Mouse (Mus musculus) embryonic facial prominence, embryonic 15.5 days (tissue): Measurements from ENCODE around the gene Plod1. TPM values are rescaled to one million over a fixed set of nuclear protein-coding genes. Genes with fewer than 3 reads are reported as not detected.
A peak's percentile ranks its signal among the peaks of the same experiment; 100 is the strongest.

Experiments
- ATAC-seq: fragments of 200-750 bp; cut with Nextera tagmentation; 2 replicates; pipeline ENCODE4 v1.8.0; 2017; ENCODE audit warnings: low read depth, moderate TSS enrichment; ENCODE audit not compliant: insufficient number of reproducible peaks, low FRiP score, low TSS enrichment
- H3K27ac ChIP-seq: fragments of 300-500 bp; sonication (generic); replicated peaks from 2 replicates; pipeline ENCODE4 v1.5.1; 2015; ENCODE audit warnings: mild to moderate bottlenecking, inconsistent platforms
- H3K27me3 ChIP-seq: fragments of 300-500 bp; sonication (generic); 2 replicates; pipeline ENCODE4 v1.6.1; 2015; ENCODE audit warnings: inconsistent platforms
- H3K36me3 ChIP-seq: fragments of 300-500 bp; sonication (generic); 2 replicates; pipeline ENCODE4 v1.6.1; 2015; ENCODE audit warnings: mild to moderate bottlenecking, inconsistent platforms
- H3K4me1 ChIP-seq: fragments of 300-500 bp; sonication (generic); 2 replicates; pipeline ENCODE4 v1.6.1; 2015; ENCODE audit warnings: inconsistent platforms
- H3K4me2 ChIP-seq: fragments of 300-500 bp; sonication (generic); replicated peaks from 2 replicates; pipeline ENCODE4 v1.6.1; 2015; ENCODE audit warnings: mild to moderate bottlenecking, inconsistent platforms
- H3K4me3 ChIP-seq: fragments of 300-500 bp; sonication (generic); replicated peaks from 2 replicates; pipeline ENCODE4 v1.5.1; 2015; ENCODE audit warnings: mild to moderate bottlenecking, inconsistent platforms
- H3K9ac ChIP-seq: fragments of 300-500 bp; sonication (generic); 2 replicates; pipeline ENCODE4 v1.6.1; 2015; ENCODE audit warnings: inconsistent platforms
- H3K9me3 ChIP-seq: fragments of 300-500 bp; sonication (generic); replicated peaks from 2 replicates; pipeline ENCODE4 v1.6.1; 2016; ENCODE audit warnings: inconsistent platforms
- WGBS: fragments of 180-500 bp; shearing (Covaris S2); methylation state at CpG from one replicate; pipeline ENCODE4 v1.1.7; 2015; 5-methylcytosine and 5-hydroxymethylcytosine counted together
- polyA plus RNA-seq: library from polyadenylated mRNA; unstranded; fragments of >200 nt; fragmentation: Nextera tagmentation; extraction: Ambion mirVana; gene quantifications from 2 replicates; pipeline ENCODE4 v1.2.1, GENCODE M21; 2015

The Plod1 gene
- polyA plus RNA-seq, 1 experiment from 2014 or later: 93.3 TPM

DNA sequence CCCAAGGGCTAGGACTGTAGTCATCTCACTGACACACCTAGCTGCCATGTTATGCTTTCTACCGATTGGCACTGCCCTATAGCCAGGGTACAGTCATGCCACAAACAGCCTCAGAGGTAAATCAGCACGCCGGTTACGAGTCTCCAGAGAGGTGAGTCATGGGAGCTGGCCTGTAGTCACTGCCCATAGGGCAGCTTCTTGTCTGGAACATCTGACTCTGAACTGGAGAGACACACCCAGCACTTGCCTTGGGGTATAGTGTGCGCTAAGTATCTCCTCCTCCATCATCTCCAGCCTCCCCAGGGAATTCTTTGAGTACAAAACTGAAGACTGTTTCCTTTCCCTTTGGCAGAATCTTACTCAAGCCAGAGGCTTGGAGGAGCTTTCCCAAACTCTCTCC is 30.3 kb downstream of the Plod1 start:
- ATAC-seq: no peak
- WGBS: 58% methylated on average over 5 of the region's 5 CpGs
- H3K4me2 ChIP-seq: no peak overlapping the region

DNA sequence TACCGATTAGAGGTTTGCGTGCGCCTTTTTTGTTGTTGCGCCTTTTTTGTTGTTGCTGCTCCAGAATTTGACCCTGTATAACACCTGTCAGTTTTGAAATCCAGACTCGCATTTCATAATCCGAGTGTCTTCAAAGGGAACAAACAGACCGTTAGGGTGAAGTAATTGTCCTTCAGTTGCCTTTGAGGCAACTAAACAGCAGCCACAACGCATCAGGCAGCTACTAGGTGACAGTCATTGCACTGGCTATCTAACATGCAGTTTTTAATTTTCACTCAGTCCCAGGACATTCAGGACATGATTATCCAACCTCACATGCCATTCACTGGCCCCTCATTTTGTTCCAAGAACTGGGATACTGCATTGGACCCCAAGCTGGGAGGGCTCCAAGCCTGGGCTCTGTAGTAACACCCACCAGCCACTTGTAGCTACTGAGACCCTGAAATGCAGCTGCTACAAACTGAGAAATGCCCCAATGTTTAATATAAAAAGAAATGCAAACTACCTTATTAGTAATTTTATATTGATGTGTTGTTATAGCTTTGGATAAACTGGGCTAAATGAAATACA is 31.4 kb downstream of the Plod1 start:
- H3K4me1 ChIP-seq: peaks cover 14% of the 10 kb centered on the region
- ATAC-seq: 0 out of 2 replicates have a peak, but pooled peaks have one; percentile 12

More for the DNA sequence above, 30.3 kb downstream of the Plod1 start:
- no peak overlapping the region for H3K4me3 ChIP-seq
- no peaks in the 10 kb centered on the region for H3K27me3 ChIP-seq
- H3K36me3 ChIP-seq: peaks cover 34% of the 10 kb centered on the region
- H3K4me1 ChIP-seq: peaks cover 14% of the 10 kb centered on the region
- H3K9me3 ChIP-seq: no peaks in the 10 kb centered on the region
- no peak overlapping the region for H3K27ac ChIP-seq
- no peak overlapping the region for H3K9ac ChIP-seq

GRCm38 (mm10) chr4:147904313-147905089 is 32.1 kb downstream of the Plod1 start, which contains the start of gene Mfn2:
Mfn2 (minus strand) TSS chr4:147904704.
- peak within 1 kb of the TSS; percentile 62 for H3K4me2 ChIP-seq
- no peaks in the 10 kb centered on the region for H3K9me3 ChIP-seq
- H3K27me3 ChIP-seq: no peaks in the 10 kb centered on the region
- peaks cover 14% of the 10 kb centered on the region for H3K4me1 ChIP-seq
- H3K4me3 ChIP-seq: peak within 1 kb of the TSS; percentile 93
- H3K9ac ChIP-seq: peak within 1 kb of the TSS; percentile 84
- ATAC-seq: peak; percentile 87
- H3K36me3 ChIP-seq: peaks cover 33% of the 10 kb centered on the region
- H3K27ac ChIP-seq: peak within 1 kb of the TSS; percentile 90
- WGBS: under 1% methylated on average over 57 of the region's 59 CpGs

More for the DNA sequence above, 31.4 kb downstream of the Plod1 start:
- Histone ChIP-seq H3K27ac (no peak overlapping the region), H3K27me3 (no peaks in the 10 kb centered on the region), H3K4me3 (peak overlapping the region; percentile 93), H3K9ac (peak overlapping the region; percentile 84; the same call in 1 of the 2 replicates), H3K9me3 (no peaks in the 10 kb centered on the region), H3K36me3 (peaks cover 33% of the 10 kb centered on the region), H3K4me2 (peak overlapping the region; percentile 62)
- 2% methylated on average over 8 of the region's 8 CpGs for WGBS

- Histone ChIP-seq H3K4me2 (peak overlapping the region; percentile 56), H3K9me3 (no peaks in the 10 kb centered on the region), H3K4me3 (peak overlapping the region; percentile 93), H3K4me1 (peaks cover 14% of the 10 kb centered on the region), H3K9ac (peak overlapping the region; percentile 84; the same call in 1 of the 2 replicates), H3K27me3 (no peaks in the 10 kb centered on the region), H3K27ac (no peak overlapping the region), H3K36me3 (peaks cover 39% of the 10 kb centered on the region)
- WGBS: 80% methylated on average over 3 of the region's 3 CpGs
- no peak for ATAC-seq
Observed at GRCm38 (mm10) chr4:147903601-147904000, 33.0 kb downstream of the Plod1 start.

- WGBS: 88% methylated on average over 12 of the region's 12 CpGs
- Histone ChIP-seq H3K4me2 (no peak overlapping the region), H3K27me3 (no peaks in the 10 kb centered on the region), H3K4me3 (0 out of 2 replicates have a peak overlapping the region, but pooled peaks have one; percentile 93), H3K27ac (no peak overlapping the region), H3K9me3 (no peaks in the 10 kb centered on the region), H3K36me3 (peaks cover 44% of the 10 kb centered on the region), H3K9ac (no peak overlapping the region), H3K4me1 (peaks cover 14% of the 10 kb centered on the region)
- ATAC-seq: no peak
Observed at GRCm38 (mm10) chr4:147902906-147903500, 33.6 kb downstream of the Plod1 start.

GRCm38 (mm10) chr4:147900452-147900851 is 36.1 kb downstream of the Plod1 start:
- no peak overlapping the region for H3K9ac ChIP-seq
- H3K27ac ChIP-seq: no peak overlapping the region
- no peak overlapping the region for H3K4me2 ChIP-seq
- no peak overlapping the region for H3K4me3 ChIP-seq
- ATAC-seq: no peak
- WGBS: 91% methylated on average over 7 of the region's 7 CpGs
- H3K36me3 ChIP-seq: peaks cover 69% of the 10 kb centered on the region
- H3K4me1 ChIP-seq: peaks cover 14% of the 10 kb centered on the region
- no peaks in the 10 kb centered on the region for H3K9me3 ChIP-seq
- no peaks in the 10 kb centered on the region for H3K27me3 ChIP-seq

GRCm38 (mm10) chr4:147897348-147897747 is 39.2 kb downstream of the Plod1 start:
- H3K4me2 ChIP-seq: no peak overlapping the region
- no peak overlapping the region for H3K27ac ChIP-seq
- H3K4me1 ChIP-seq: no peaks in the 10 kb centered on the region
- no peaks in the 10 kb centered on the region for H3K27me3 ChIP-seq
- no peaks in the 10 kb centered on the region for H3K9me3 ChIP-seq
- no peak for ATAC-seq
- 89% methylated on average over 3 of the region's 3 CpGs for WGBS
- no peak overlapping the region for H3K4me3 ChIP-seq
- peaks cover 87% of the 10 kb centered on the region for H3K36me3 ChIP-seq
- H3K9ac ChIP-seq: no peak overlapping the region

DNA sequence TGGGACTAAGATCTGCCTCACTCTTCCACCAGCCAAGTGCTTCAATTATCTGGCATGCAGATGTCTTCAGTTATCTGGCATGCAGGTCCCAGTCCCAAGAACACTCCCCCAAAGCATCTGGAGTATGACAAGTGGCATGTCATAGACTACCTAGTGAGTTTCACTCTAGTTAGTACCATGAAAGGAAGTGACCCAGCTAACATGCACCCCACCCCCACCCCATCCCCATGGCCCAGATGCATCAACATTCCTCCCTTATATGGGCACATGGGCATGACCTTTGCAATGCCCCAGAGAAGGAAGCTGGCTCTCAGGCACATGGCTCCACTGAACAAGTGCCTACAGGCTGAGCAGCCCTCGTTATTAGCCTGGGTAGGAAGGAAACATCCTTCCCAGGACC is 40.2 kb downstream of the Plod1 start:
- Histone ChIP-seq H3K9me3 (no peaks in the 10 kb centered on the region), H3K4me2 (no peak overlapping the region), H3K9ac (no peak overlapping the region), H3K4me3 (no peak overlapping the region), H3K27me3 (no peaks in the 10 kb centered on the region), H3K4me1 (no peaks in the 10 kb centered on the region), H3K27ac (no peak overlapping the region), H3K36me3 (peaks cover 89% of the 10 kb centered on the region)
- ATAC-seq: no peak
- 29% methylated on average over 1 of the region's 1 CpGs for WGBS

DNA sequence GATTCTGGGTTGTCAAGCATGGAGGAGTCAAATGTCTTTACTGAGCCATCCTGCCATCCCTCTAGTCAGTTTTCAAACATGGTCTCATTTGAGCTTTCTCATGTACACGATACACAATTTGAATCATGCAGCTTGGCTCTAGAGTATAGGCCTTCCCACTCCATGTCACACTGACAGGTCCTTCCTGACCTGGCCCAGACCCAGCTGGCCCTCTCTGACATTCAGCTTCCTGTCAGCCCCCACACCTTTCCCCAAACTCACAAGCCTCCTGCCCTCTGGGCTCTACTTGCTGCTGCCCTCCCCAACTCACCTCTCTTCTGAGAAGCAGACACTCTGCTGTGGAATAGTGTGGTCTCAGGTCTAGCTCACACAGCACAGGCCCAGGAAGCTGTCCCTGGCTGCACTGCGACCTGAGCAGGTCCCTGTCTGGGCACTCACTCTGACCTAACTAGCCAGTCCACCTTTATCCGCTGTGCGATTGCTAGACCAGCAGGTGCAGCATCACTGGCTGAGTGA is 40.7 kb downstream of the Plod1 start:
- peaks cover 93% of the 10 kb centered on the region for H3K36me3 ChIP-seq
- ATAC-seq: no peak
- 92% methylated on average over 4 of the region's 4 CpGs for WGBS

DNA sequence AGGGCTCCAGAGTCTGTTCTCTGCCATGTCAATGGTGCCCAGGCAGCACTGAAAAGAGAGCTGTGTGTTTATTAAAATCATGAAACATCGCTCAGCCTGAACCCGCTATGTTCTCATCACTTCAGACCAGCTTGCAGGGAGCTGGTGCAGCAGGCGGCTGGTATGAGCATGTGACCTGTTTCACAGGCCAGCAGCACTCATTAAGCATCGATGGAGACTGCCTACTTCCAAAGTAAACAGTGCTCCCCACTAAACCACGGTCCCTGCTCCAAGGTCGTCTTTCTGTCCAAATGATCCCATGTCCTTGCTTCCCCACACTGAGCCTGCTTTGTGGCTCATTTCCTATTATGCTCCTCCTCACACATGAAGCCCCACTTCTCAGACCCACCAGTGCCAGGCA is 46.2 kb downstream of the Plod1 start:
- 92% methylated on average over 6 of the region's 6 CpGs for WGBS
- H3K4me2 ChIP-seq: no peak overlapping the region
- H3K4me1 ChIP-seq: no peaks in the 10 kb centered on the region
- no peak overlapping the region for H3K27ac ChIP-seq
- H3K27me3 ChIP-seq: no peaks in the 10 kb centered on the region
- no peak overlapping the region for H3K9ac ChIP-seq
- H3K4me3 ChIP-seq: no peak overlapping the region
- no peak for ATAC-seq
- H3K36me3 ChIP-seq: peaks cover 86% of the 10 kb centered on the region
- no peaks in the 10 kb centered on the region for H3K9me3 ChIP-seq

More for the DNA sequence above, 40.7 kb downstream of the Plod1 start:
- H3K4me1 ChIP-seq: no peaks in the 10 kb centered on the region
- H3K27ac ChIP-seq: no peak overlapping the region
- no peak overlapping the region for H3K9ac ChIP-seq
- H3K9me3 ChIP-seq: no peaks in the 10 kb centered on the region
- no peaks in the 10 kb centered on the region for H3K27me3 ChIP-seq
- H3K4me3 ChIP-seq: no peak overlapping the region
- H3K4me2 ChIP-seq: no peak overlapping the region

GRCm38 (mm10) chr4:147888237-147888636 is 48.3 kb downstream of the Plod1 start:
- ATAC-seq: no peak
- Histone ChIP-seq H3K4me2 (no peak overlapping the region), H3K27ac (no peak overlapping the region), H3K4me1 (no peaks in the 10 kb centered on the region), H3K36me3 (peaks cover 89% of the 10 kb centered on the region), H3K9ac (no peak overlapping the region), H3K27me3 (no peaks in the 10 kb centered on the region), H3K4me3 (no peak overlapping the region), H3K9me3 (no peaks in the 10 kb centered on the region)
- WGBS: 86% methylated on average over 4 of the region's 4 CpGs
